Mouse (Mus musculus) brain, embryonic 14.5 days (tissue): ENCODE results near the gene Acvrl1.

ENCODE experiments used
- CTCF ChIP-seq: fragments of 200-500 bp; IDR thresholded peaks from 2 replicates; pipeline ENCODE4 v1.5.1; 2012; ENCODE audit warnings: inconsistent platforms, mild to moderate bottlenecking, moderate library complexity, borderline replicate concordance; ENCODE audit not compliant: insufficient read depth, insufficient read length; ENCODE audit errors: extremely low read depth
- POLR2A ChIP-seq: fragments of 200-500 bp; IDR thresholded peaks from 2 replicates; pipeline ENCODE4 v1.6.1; 2012; ENCODE audit warnings: mild to moderate bottlenecking, inconsistent platforms, borderline replicate concordance; ENCODE audit not compliant: poor library complexity, insufficient read depth, insufficient read length, severe bottlenecking; ENCODE audit errors: extremely low read depth

DNA sequence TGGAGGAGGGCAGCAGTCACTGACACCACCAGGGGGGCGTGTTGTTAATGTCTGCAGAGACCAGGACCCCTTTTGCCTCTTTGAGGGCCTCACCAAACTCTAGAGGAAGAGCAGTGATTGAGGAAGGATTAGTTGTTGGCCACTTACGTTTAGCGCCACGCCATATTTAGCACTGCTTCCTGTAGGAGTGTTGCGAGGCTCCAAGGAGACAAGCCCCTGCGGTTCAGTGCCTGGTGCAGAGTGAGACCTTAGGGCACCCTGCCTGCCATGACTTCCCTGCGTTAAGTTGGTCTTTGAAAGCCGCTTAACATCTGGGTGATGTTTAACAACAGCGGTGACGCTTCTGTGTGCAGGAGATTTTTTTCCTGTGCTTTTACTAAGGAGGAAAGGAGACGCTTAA, 3.2 kb downstream of the Acvrl1 start:
- TF ChIP-seq CTCF (no peak), POLR2A (no peak)
